Mouse (Mus musculus): ENCODE results near the gene B4galt5.

Gene B4galt5

GRCm38 (mm10) chr2:167280090-167280985, 68.6 kb downstream of the B4galt5 start:
- peak in 1 of 2 experiments; percentile 79 for DNase-seq (ENCODE audit: low spot score in 2 of 2)

GRCm38 (mm10) chr2:167278751-167279526, 70.0 kb downstream of the B4galt5 start:
- peak in 1 of 2 experiments; percentile 27 for DNase-seq (ENCODE audit: low spot score in 2 of 2)

- no peak for DNase-seq (ENCODE audit: low spot score in 2 of 2)
Observed at GRCm38 (mm10) chr2:167278011-167278410, 71.0 kb downstream of the B4galt5 start.

- no peak for DNase-seq (ENCODE audit: low spot score in 2 of 2)
Observed at GRCm38 (mm10) chr2:167277026-167277425, 72.0 kb downstream of the B4galt5 start.

GRCm38 (mm10) chr2:167275856-167276255, 73.1 kb downstream of the B4galt5 start:
- DNase-seq (ENCODE audit: low spot score in 2 of 2), result no peak

GRCm38 (mm10) chr2:167274713-167275465, 74.1 kb downstream of the B4galt5 start:
- DNase-seq (ENCODE audit: low spot score in 2 of 2), result no peak

GRCm38 (mm10) chr2:167273206-167273740, 75.7 kb downstream of the B4galt5 start:
- no peak for DNase-seq (ENCODE audit: low spot score in 2 of 2)

- DNase-seq (ENCODE audit: low spot score in 2 of 2), result no peak
Observed at GRCm38 (mm10) chr2:167272706-167273105, 76.3 kb downstream of the B4galt5 start.

- DNase-seq (ENCODE audit: low spot score in 2 of 2), result no peak
Observed at GRCm38 (mm10) chr2:167271121-167271521, 77.9 kb downstream of the B4galt5 start.

- no peak for DNase-seq (ENCODE audit: low spot score in 2 of 2)
Observed at GRCm38 (mm10) chr2:167270496-167270895, 78.5 kb downstream of the B4galt5 start.

- DNase-seq (ENCODE audit: low spot score in 2 of 2), result no peak
Observed at GRCm38 (mm10) chr2:167268721-167269120, 80.3 kb downstream of the B4galt5 start.

GRCm38 (mm10) chr2:167268411-167268690, 80.6 kb downstream of the B4galt5 start:
- DNase-seq (ENCODE audit: low spot score in 2 of 2), result no peak

GRCm38 (mm10) chr2:167267531-167268410, 81.2 kb downstream of the B4galt5 start:
- peak; percentile 29 to 49 for DNase-seq (ENCODE audit: low spot score in 2 of 2)

GRCm38 (mm10) chr2:167266231-167266630, 82.8 kb downstream of the B4galt5 start:
- no peak for DNase-seq (ENCODE audit: low spot score in 2 of 2)

- no peak for DNase-seq (ENCODE audit: low spot score in 2 of 2)
Observed at GRCm38 (mm10) chr2:167265806-167266205, 83.2 kb downstream of the B4galt5 start.

GRCm38 (mm10) chr2:167265021-167265420, 84.0 kb downstream of the B4galt5 start:
- DNase-seq (ENCODE audit: low spot score in 2 of 2), result no peak

GRCm38 (mm10) chr2:167263931-167264330, 85.1 kb downstream of the B4galt5 start:
- no peak for DNase-seq (ENCODE audit: low spot score in 2 of 2)

GRCm38 (mm10) chr2:167263040-167263810, 85.8 kb downstream of the B4galt5 start:
- no peak for DNase-seq (ENCODE audit: low spot score in 2 of 2)

GRCm38 (mm10) chr2:167262433-167262832, 86.5 kb downstream of the B4galt5 start:
- DNase-seq (ENCODE audit: low spot score in 2 of 2), result no peak

- DNase-seq (ENCODE audit: low spot score in 2 of 2), result no peak
Observed at GRCm38 (mm10) chr2:167261106-167261505, 87.9 kb downstream of the B4galt5 start.

Data from left cerebral cortex, adult 9 months (tissue).